Mouse (Mus musculus): ENCODE measurements around the gene Olfr1419.

DNA sequence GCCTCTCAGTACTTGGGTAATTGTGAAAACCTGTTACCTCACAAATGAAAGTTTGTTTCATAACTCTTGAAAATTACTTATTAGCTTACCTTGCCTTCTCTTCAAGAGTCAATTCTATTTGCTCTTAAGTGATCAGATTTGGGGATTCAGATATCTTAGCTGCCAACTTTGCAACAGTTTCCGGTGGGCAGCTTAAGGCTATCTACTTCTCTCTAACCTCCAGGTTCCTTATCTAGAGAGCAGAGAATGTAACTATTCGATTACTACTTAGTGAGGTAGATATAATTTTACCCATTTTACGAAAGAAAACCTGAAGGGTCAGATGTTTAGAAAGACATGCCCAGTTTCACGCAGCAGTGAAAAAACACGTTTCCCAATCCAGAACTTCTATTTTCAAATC lies 36.1 kb upstream of the Olfr1419 start:
- TF ChIP-seq GATA1 (IDR thresholded peaks at IDR 0.05; ENCODE audit: borderline replicate concordance, low read length) (no peak), FLI1 (IDR thresholded peaks at IDR 0.05; ENCODE audit: low read length) (no peak)
